Mouse (Mus musculus) embryonic facial prominence, embryonic 12.5 days (tissue): Measurements from ENCODE around the gene Pbld1. TPM values are rescaled to one million over a fixed set of nuclear protein-coding genes. Genes with fewer than 3 reads are reported as not detected.

Experiments
- ATAC-seq: fragments of 200-750 bp; cut with Nextera tagmentation; 2 replicates; pipeline ENCODE4 v1.8.0; 2017; ENCODE audit not compliant: insufficient number of reproducible peaks, insufficient read depth, low FRiP score, low TSS enrichment
- H3K27ac ChIP-seq: fragments of 300-500 bp; sonication (generic); 2 replicates; pipeline ENCODE4 v1.5.1; 2016; ENCODE audit warnings: mild to moderate bottlenecking
- H3K27me3 ChIP-seq: fragments of 300-500 bp; sonication (generic); 2 replicates; pipeline ENCODE4 v1.6.1; 2016; ENCODE audit warnings: mild to moderate bottlenecking, moderate library complexity
- H3K36me3 ChIP-seq: fragments of 300-500 bp; sonication (generic); 2 replicates; pipeline ENCODE4 v1.6.1; 2016; ENCODE audit warnings: mild to moderate bottlenecking
- H3K4me1 ChIP-seq: fragments of 300-500 bp; sonication (generic); 2 replicates; pipeline ENCODE4 v1.6.1; 2016
- H3K4me2 ChIP-seq: fragments of 300-500 bp; sonication (generic); replicated peaks from 2 replicates; pipeline ENCODE4 v1.6.1; 2016; ENCODE audit warnings: mild to moderate bottlenecking, moderate library complexity
- H3K4me3 ChIP-seq: fragments of 300-500 bp; sonication (generic); 2 replicates; pipeline ENCODE4 v1.5.1; 2016; ENCODE audit warnings: mild to moderate bottlenecking
- H3K9ac ChIP-seq: fragments of 300-500 bp; sonication (generic); 2 replicates; pipeline ENCODE4 v1.6.1; 2016; ENCODE audit warnings: mild to moderate bottlenecking, moderate library complexity
- H3K9me3 ChIP-seq: fragments of 300-500 bp; sonication (generic); 2 replicates; pipeline ENCODE4 v1.6.1; 2016; ENCODE audit warnings: mild to moderate bottlenecking, moderate library complexity
- WGBS: fragments of 180-500 bp; shearing (Covaris S2); methylation state at CpG from one replicate; pipeline ENCODE4 v1.1.7; 2016; 5-methylcytosine and 5-hydroxymethylcytosine counted together
- polyA plus RNA-seq: library from polyadenylated mRNA; unstranded; fragments of >200 nt; fragmentation: Nextera tagmentation; extraction: Ambion mirVana; gene quantifications from 2 replicates; pipeline ENCODE4 v1.2.1, GENCODE M21; 2016

Gene Pbld1
- polyA plus RNA-seq, 1 experiment from 2014 or later: 1.4 TPM

GRCm38 (mm10) chr10:63125343-63125742 lies 65.4 kb downstream of the Pbld1 start:
- Histone ChIP-seq H3K27ac (no peak overlapping the region), H3K4me1 (no peaks in the 10 kb centered on the region), H3K4me3 (no peak overlapping the region), H3K27me3 (no peaks in the 10 kb centered on the region), H3K9me3 (no peaks in the 10 kb centered on the region), H3K9ac (no peak overlapping the region), H3K4me2 (no peak overlapping the region), H3K36me3 (no peaks in the 10 kb centered on the region)
- 35% methylated on average over 11 of the region's 11 CpGs for WGBS
- no peak for ATAC-seq

GRCm38 (mm10) chr10:63126116-63126515 lies 66.2 kb downstream of the Pbld1 start:
- H3K36me3 ChIP-seq: no peaks in the 10 kb centered on the region

GRCm38 (mm10) chr10:63127156-63127555 lies 67.2 kb downstream of the Pbld1 start:
- H3K4me1 ChIP-seq: no peaks in the 10 kb centered on the region
- H3K27ac ChIP-seq: no peak overlapping the region
- H3K9ac ChIP-seq: no peak overlapping the region
- ATAC-seq: no peak
- H3K4me3 ChIP-seq: no peak overlapping the region
- H3K9me3 ChIP-seq: no peaks in the 10 kb centered on the region
- 87% methylated on average over 6 of the region's 6 CpGs for WGBS
- no peaks in the 10 kb centered on the region for H3K27me3 ChIP-seq
- no peaks in the 10 kb centered on the region for H3K36me3 ChIP-seq
- no peak overlapping the region for H3K4me2 ChIP-seq

More at GRCm38 (mm10) chr10:63126116-63126515, 66.2 kb downstream of the Pbld1 start:
- Histone ChIP-seq H3K27me3 (no peaks in the 10 kb centered on the region), H3K4me2 (no peak overlapping the region), H3K9ac (no peak overlapping the region), H3K27ac (no peak overlapping the region), H3K9me3 (no peaks in the 10 kb centered on the region), H3K4me1 (no peaks in the 10 kb centered on the region), H3K4me3 (no peak overlapping the region)
- WGBS: 73% methylated on average over 4 of the region's 4 CpGs
- no peak for ATAC-seq

Other genes with a start within 250 kb of the Pbld1 start
- 30.8 and 31.7 TPM in 2 replicates for gene Tet1, start 151.2 kb upstream of the Pbld1 start, polyA plus RNA-seq
- gene Slc25a16, start 139.5 kb upstream of the Pbld1 start, polyA plus RNA-seq: 10.1 and 10.8 TPM in 2 replicates
- 22.2 and 22.3 TPM in 2 replicates for gene Dna2, start 113.1 kb upstream of the Pbld1 start, polyA plus RNA-seq
- gene Rufy2, start 79.9 kb upstream of the Pbld1 start, polyA plus RNA-seq: 33.6 and 35.3 TPM in 2 replicates
- gene Hnrnph3, start 35.9 kb upstream of the Pbld1 start, polyA plus RNA-seq: 165 and 176 TPM in 2 replicates
- gene Pbld2, start 35.8 kb upstream of the Pbld1 start, polyA plus RNA-seq: 0.52 and 0.92 TPM in 2 replicates
- gene Atoh7, start 39.5 kb downstream of the Pbld1 start, polyA plus RNA-seq: 11.5 and 16.1 TPM in 2 replicates
- gene Mypn, start 143.8 kb downstream of the Pbld1 start, polyA plus RNA-seq: 0.67 and 0.87 TPM in 2 replicates
- 44.1 and 46.9 TPM in 2 replicates for gene Herc4, start 183.6 kb downstream of the Pbld1 start, polyA plus RNA-seq